Mouse (Mus musculus): ENCODE measurements at regions not wholly inside any gene's neighbourhood (a gene's known extent, or its start where the extent isn't known, plus 50 kb on each side); places are given as distances from the start of the nearest gene placed in this dataset.

GRCm38 (mm10) chr12:26543463-26543862 is 74.5 kb downstream of the Cmpk2 start:
- no peak for TF ChIP-seq CTCF (IDR thresholded peaks at IDR 0.05; ENCODE audit: control insufficient read depth, insufficient read depth, insufficient read length)
- TF ChIP-seq MAX (IDR thresholded peaks at IDR 0.05): no peak
- TF ChIP-seq MYOD1 (IDR thresholded peaks at IDR 0.05; ENCODE audit: control insufficient read depth, insufficient read length, low read depth): no peak
